Mouse (Mus musculus) right cerebral cortex, postnatal 4 days (tissue): ENCODE results near the gene Slc17a9.

Experiments used
- DNase-seq: peaks from one replicate; pipeline ENCODE4 v3.0.0-alpha.2; 2022

Gene Slc17a9

DNA sequence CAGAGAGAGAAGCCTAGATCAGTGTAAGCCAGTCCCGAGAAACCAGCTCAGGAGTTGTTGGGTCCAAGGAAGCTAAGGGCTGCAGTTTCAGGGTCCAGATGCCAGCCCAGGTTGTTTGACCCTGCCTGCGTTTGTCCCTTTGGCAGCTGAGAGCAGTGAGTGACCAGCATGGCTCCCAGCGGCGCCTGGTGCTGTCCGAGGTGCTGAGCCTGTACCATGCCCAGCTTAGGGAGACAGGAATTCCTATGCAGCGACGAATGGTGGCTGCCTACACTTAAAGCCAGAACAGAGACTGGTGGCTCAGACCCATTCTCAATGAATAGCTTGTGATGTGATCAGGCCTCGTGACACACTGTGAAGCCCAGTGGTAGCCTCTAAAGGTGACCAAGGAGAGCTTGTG, 30.8 kb downstream of the Slc17a9 start:
- no peak for DNase-seq

DNA sequence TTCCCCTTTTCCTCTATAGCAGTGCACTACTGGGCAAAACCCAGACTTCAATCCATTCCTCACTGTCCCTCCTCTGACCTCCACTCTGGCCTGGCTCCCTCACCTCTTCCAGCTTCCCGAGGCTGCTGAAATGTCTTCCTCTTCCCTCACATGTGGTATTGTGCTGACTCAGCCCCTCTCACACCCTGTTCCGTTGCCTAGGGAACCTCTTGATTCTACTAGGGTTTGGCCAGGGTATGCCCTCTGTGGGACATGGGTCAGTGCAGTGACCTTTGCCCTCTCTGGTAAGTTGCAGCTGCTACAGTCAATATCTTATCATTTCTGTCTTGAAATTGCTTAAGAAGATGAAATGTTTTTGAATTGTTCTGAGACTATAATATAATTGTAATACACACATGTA, 31.7 kb downstream of the Slc17a9 start:
- DNase-seq: no peak

DNA sequence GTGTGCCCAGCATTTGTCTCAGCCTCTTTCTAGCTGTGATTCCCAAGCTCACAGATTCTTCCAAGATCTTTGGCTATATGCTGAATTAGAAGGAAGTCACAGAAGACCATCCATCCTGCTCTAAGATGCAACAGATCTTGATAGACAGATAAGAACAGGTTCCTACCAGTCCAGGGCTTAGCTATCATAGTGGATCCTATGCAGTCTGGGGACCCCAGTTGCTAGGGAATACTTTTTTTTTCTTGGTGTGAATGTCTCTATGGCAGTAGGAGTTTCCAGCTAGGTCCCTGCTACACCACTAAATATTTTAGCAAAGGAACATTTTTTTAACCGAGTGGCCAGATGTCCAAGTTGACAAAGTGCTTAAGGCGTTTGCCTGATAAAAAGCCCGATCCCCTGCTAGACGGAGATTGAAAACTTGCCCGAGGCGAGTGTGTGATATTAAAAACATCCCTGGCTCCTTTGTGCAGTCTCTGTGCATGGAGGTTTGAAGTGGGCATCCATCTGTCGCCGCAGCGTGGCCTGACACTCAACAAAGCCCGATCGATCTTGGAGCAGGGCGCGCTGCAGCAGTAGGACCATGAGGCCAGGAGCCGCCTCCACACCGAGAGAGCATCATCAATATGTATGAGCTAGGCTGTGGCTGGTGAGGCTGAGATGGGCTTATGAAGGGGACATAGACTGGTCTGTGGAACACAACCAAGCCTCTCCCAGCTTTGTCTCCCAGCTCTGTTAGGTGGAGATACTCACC, 33.6 kb downstream of the Slc17a9 start:
- no peak for DNase-seq

DNA sequence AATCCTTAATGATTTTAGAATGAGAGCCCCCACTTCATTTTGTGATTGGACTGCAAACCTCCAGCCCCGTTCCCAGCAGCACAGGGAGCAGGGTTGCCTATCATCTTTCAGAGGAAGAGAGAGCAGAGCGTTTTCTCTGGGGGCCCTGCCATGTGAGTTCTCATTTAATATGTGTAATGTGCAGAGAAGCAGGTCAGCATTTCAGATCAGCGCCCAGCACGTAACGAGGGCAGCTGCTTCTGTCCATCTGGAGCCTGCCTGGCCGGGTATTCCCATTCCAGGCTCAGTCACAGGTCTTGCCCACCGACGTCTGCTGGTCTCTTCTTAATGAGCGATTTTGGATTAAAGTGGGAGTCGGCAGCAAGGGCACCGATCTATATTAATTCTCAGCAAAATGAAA, 39.9 kb downstream of the Slc17a9 start:
- no peak for DNase-seq

DNA sequence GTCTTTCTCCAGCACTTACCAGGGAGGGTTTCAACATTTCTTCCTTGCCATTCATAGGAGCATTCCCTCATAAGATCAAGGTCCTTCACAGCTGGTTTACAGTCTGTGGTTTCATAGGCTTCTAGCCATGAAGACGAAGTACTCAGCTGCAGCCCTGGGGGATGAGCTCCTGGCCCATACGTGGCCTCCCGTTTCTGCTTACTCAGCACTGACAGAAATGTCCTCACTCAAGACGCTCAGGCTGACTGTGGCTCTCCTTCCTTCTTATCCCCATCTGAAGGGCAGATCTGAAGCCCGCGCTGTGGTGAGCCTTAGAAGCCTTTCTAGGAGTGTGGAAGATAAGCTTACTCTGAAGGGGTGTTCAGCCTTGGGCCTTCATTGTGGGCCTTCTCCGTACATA, 40.6 kb downstream of the Slc17a9 start:
- DNase-seq: no peak

DNA sequence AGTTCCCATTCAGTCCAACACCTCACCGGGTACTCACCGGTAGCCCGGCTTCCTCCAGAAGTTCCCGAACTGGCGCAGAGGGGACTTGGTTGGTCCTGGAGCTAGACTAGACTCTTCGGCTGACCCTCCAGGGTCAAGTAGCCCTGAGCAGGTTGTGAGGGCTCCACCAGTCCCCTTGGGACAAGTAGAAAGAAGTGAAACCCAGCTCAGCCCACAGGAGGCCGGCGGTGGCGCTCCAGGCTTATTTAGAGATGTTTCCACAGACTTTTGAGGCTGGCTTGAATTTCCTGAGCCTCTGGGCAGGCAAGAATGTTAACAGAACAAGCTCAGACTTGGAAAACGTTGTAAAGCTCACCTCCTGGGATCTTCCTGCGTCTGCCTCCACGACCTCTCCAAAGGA, 50.2 kb downstream of the Slc17a9 start:
- no peak for DNase-seq

DNA sequence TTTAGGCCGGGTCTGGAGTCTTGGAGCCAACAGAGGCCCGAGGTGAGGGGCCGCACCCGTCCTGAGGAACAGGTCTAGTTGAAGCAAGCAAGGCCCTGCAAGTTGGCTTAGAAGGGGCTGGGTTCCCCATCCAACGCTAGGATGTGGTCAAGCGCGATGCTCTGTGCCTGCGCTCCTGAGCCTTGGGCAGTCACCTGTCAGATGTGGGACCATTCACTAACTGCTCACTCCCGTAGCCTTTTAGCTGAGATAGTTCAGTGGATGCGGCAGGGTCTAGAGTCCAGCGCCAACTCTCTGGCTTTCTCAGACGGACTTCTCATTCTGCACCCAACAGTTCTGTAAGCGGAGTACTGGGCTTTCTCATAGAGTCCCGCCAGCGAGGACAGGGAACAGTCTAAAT, 50.6 kb downstream of the Slc17a9 start:
- no peak for DNase-seq

DNA sequence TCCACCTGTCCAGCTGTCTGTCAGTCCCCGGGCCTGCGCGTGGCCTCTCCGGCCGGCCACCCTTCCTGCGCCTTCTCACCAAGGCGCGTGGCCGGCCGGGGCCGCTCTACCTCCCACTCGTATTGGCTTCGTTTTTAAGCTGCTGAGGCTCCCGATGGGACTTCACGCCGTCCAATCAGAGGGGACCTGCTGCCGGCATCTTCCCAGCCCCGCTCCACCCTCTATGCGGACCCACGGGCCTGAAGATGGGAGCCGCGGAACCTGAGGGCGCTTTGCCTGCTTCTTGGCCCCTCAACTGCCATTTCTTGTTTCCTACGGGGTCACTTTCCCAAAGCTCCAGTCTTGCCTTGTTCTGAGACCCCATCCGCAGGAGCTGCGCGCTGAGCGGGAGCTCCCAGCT, 51.7 kb downstream of the Slc17a9 start, which contains the start of gene Bhlhe23:
Gene Bhlhe23 (minus strand): TSS at position 108 of the 400 bp plus-strand sequence.
- no peak for DNase-seq

DNA sequence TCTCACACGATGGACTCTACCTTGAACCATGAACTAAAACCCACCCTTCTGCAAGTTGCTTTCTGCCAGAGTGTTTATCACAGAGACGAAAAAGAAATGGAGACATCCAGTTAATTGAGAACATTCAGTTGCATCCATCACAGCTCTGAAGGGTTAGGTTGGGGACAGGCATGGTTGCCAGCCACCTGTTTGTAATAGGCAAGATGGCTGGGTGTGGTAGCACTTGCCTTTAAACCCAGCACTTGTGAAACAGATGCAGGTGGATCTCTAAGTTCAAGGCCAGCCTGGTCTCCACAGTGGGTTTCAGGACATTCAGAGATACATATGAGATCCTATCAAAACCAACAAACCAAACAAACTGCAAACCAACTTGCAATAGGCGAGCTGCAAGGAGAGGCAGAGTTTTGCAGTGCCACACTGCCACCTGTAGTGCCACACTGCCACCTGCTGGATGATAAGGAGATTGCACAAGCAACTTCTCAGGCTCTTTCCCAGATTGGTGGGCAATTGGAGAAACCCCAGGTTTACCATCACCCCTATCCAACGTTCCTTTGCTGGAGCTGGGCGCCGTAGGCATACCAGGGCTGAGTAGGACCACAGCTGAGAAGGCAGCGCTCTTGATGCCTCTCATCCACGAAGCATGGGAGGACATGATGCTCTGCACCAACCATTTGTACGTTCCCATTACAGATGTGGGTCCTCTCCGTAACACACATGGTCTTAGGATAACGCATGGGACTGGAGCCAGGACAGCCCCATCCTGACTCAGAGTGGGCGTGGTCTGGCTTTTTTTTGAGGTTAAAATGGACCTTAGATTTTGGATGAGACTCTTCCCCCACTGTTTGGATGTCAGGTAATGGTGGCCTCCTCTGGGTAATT, 54.4 kb downstream of the Slc17a9 start:
- peak; percentile 65 for DNase-seq

DNA sequence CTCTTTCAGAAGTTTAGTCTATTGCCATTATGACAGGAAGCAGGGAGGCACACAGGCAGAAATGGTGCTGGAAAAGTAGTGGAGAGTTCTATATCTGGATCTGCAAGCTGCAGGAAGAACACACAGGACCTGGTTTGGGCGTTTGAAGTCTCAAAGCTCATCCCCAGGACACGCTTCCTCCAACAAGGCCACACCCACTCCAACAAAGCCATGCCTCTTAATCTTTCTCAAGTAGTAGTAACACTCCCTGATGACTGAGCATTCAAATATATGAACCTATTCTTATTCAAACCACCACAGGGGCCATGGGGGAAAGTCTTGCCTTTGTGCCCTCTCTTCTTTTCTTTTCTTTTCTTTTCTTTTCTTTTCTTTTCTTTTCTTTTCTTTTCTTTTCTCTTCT, 55.2 kb downstream of the Slc17a9 start:
- no peak for DNase-seq

DNA sequence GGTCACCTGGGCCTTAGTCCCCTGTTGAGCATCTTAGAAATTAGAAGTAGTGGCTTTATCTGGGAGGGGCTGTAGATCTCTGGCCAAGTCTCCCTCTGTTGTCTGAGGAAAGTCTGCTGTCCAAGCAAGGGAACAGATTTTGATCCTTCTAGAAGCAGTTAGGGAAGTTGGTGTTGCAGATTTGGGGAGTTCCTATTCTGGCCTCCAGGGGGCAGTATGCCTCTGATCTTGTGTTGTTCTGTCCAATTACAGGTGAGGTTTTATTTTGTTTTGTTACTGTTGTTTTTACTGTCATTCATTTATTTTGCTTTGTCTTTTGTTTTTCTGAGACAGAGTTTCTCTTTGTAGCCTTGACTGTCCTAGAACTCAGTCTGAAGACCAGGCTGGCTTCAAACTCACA, 61.7 kb downstream of the Slc17a9 start:
- peak; percentile 55 for DNase-seq

DNA sequence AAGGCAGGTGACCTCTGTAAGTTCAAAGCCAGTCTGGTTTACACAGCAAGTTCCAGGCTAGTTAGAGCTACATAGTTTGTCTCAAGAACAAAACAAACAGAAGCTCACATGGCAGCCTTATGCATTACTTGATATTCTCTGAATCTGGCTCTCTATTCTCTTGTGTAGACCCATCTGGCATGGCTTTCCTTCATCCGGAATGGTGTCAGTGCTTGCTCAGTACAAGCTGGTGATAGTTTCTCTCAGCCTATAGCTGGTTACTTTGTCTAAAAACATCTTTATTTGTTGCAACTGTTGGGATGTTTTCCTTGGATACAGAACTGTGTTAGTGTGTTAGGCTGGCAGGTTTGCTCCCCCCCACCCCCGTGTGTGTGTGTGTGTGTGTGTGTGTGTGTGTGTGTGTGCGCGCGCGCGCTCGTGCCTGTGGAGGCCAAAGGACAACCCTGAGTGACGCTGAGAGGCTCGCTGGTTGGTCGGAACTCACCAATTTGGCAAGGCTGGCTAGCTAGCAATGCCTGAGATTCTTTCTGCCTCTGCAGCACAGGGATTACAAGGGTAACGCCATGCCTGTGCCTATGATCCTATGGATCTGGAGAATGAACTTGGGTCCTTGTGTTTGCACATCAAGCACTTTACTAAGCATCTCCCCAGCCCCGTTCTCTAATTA, 62.6 kb downstream of the Slc17a9 start:
- DNase-seq: no peak

DNA sequence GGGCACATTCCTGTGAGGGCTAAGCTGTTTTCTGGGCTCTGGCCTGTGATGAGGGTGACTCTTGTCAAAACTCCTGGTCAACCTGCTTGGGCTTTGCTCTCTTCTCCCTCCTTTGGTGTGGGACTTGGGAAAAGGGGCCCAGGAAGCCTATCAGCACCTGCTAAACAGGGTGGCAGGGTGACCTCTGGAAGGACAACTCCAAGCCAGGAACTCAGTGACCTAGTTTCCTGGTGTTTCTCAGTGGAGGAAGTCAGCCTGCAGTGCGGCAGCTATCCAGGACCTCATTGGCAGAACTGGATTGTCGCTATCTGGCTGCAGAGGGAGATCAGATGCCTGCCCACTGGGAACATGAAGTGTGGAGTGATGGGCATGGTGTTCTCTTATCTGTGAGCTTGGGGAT, 63.3 kb downstream of the Slc17a9 start:
- DNase-seq: no peak

DNA sequence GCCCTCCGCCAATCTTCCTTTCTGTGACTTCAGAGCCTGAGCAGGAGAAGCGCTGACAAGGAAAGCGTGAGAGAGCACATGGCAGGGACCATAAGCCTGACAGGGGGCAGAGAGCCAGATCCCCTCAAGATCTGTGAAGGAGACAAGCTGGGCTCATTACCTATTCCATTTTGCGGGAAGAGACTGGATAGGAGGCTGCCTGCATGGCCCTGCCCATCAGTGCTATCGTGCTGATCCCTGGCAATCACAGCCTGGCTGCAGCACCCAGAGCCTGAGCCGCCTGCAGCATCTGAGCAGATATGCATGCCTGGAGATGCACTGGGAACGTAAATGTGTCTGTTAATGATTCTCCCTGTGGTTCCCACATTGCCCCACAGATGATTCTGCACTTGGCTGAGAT, 63.8 kb downstream of the Slc17a9 start:
- DNase-seq: peak; percentile 63

DNA sequence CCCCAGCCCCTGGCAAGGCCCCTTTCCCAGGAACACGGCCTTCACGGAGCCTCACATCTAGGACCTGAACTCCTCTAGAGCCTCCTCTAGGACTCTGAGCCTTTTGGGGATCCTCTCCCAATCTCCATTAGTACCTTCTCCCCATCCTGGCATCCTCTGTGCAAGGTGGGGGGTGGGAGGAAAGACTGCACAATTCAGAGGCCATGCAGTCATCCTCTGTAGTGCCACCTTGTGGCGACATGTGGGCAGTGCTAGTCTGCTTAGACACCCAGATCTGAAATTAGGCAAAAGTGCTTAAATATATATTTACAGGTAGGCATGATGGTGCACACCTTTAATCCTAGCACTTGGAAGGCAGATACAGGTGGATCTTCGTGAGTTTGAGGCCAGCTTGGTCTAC, 66.6 kb downstream of the Slc17a9 start:
- DNase-seq: peak; percentile 75
